Mouse (Mus musculus): ENCODE results near the gene Spock1.

Gene Spock1

DNA sequence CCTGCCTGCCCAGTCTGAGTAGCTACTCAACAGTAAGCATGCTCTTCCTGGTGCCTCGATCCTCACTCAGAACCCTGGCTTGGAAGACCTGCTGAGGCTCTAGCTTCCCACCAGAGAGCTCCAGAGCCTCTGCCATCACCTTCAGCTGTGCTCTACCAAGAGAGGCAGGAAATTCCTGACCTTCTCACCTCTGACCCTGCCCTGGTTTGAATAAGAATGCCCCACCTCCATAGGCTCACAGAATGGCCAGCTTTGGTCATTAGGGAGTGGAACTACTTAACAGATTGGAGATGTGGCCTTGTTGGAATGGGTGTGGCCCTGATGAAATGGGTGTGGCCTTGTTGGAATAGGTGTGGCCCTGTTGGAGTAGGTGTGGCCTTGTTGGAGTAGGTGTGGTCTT, 174.6 kb downstream of the Spock1 start:
- no peak for DNase-seq (ENCODE audit: low read depth, low spot score)

GRCm38 (mm10) chr13:57732251-57732650, 175.9 kb downstream of the Spock1 start:
- no peak for DNase-seq (ENCODE audit: low read depth, low spot score)

- DNase-seq (ENCODE audit: low read depth, low spot score) = no peak
Observed at GRCm38 (mm10) chr13:57727716-57728115, 180.4 kb downstream of the Spock1 start.

GRCm38 (mm10) chr13:57726654-57727053, 181.5 kb downstream of the Spock1 start:
- DNase-seq (ENCODE audit: low read depth, low spot score) = no peak

DNA sequence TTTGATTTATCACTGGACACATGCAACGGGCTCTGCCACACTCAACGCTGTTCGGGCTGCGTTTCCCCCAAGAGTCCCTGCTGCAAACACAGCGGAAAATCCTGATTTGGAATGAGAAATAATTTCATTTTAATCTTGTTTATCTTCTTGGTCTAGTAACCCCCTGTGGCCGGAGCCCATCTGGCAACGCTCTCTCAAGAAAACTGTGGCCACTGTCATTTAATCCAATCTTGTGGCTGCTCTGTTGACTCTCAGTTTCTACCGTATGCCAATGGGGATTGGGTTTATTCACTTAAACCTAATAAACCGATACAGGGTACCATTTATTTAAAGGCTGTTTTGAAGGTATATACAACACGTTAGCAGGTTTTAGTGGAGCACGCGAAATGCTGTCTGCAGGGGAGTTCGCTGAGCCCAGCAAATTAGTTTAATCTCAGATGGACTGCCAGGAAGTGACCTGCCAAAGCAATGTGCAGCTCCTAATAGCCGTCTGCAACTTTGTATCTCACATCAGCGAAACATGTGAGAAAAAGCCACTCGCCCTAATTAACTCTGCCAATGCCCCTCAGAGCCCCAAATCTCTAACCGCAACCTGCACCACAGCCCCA, 185.7 kb downstream of the Spock1 start:
- peak; percentile 26 for DNase-seq (ENCODE audit: low read depth, low spot score)

- peak; percentile 43 for DNase-seq (ENCODE audit: low read depth, low spot score)
Observed at GRCm38 (mm10) chr13:57721524-57722279, 186.4 kb downstream of the Spock1 start.

DNA sequence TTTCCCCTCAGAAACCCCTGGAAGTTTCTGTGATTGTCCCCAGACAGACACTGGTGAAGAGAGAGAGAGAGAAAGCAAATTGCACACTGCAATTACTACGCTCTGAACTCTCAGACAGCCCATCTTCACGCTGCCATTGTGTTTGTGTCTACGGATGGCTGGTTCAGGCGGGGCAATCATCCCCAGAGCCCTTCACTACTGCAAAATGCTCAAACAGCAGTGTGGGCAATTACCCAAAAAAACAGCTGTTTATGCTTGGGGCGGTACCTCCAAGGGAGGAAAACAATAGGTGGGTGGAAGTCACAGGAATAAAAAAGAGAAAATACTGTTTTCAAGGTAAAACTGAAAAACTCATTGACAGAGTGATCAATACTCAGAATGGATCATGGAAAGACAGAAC, 190.0 kb downstream of the Spock1 start:
- no peak for DNase-seq (ENCODE audit: low read depth, low spot score)

GRCm38 (mm10) chr13:57712910-57713309, 195.2 kb downstream of the Spock1 start:
- no peak for DNase-seq (ENCODE audit: low read depth, low spot score)

GRCm38 (mm10) chr13:57708425-57708824, 199.7 kb downstream of the Spock1 start:
- no peak for DNase-seq (ENCODE audit: low read depth, low spot score)

- DNase-seq (ENCODE audit: low read depth, low spot score) = no peak
Observed at GRCm38 (mm10) chr13:57702966-57703365, 205.2 kb downstream of the Spock1 start.

DNA sequence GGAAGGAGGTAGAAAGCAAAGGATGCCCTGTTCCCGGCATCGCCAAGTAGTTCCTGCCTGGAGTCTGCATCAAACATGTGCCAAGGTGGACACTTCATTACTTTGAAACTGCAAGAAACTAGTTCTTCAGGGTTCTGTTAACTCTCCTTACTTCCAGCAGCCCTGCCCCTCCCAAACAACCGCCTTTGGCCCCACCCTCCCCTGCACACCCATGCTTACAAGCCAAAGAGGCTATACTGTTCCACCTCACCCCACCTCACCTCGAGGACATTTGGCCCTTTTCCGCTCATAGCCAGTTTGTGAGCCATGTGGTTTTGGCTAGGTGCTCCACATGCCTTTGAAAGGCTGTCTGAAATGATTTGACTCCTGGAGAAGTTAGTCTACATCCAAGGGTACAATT, 211.4 kb downstream of the Spock1 start:
- no peak for DNase-seq (ENCODE audit: low read depth, low spot score)

- DNase-seq (ENCODE audit: low read depth, low spot score) = no peak
Observed at GRCm38 (mm10) chr13:57688926-57689325, 219.2 kb downstream of the Spock1 start.

DNA sequence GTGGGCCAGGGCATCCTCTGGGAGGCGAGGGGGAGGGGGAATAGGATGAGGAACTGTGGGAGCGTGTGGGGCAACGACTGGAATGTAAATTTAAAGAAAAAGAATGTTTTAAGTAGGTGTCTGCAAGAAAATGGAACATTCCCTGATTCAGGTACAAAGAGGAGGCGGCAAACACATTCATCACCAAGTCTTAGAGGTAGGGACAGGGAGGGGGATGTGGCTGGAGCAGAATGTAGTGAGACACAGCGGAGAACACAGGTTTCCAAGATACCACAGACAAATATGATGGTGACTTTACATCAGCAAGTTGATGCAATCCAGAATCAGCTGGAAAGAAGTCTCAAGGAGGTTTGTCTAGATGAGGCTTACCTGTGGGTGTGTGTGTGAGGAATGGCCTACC, 221.7 kb downstream of the Spock1 start:
- no peak for DNase-seq (ENCODE audit: low read depth, low spot score)

GRCm38 (mm10) chr13:57685201-57685600, 222.9 kb downstream of the Spock1 start:
- no peak for DNase-seq (ENCODE audit: low read depth, low spot score)

- DNase-seq (ENCODE audit: low read depth, low spot score) = no peak
Observed at GRCm38 (mm10) chr13:57679591-57679990, 228.5 kb downstream of the Spock1 start.

DNA sequence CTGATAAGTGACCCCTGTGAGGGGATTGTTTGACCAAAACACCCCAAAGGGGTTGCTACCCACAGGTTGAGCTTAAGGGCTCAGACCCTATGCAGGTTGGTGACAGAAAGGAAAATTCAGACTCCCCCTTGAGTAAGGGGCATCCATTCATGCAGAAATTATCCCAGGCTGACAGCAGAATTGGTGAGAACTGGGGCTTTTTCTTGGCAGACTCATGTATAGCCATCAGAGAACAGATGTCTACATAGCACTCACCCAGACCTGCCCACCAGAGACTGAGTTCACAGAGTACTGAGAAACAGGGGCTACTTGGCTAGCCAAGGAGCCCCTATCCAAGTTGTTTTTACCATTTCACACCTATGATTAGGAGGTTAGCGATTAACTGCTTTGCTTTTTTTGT, 231.3 kb downstream of the Spock1 start:
- DNase-seq (ENCODE audit: low read depth, low spot score) = no peak

DNA sequence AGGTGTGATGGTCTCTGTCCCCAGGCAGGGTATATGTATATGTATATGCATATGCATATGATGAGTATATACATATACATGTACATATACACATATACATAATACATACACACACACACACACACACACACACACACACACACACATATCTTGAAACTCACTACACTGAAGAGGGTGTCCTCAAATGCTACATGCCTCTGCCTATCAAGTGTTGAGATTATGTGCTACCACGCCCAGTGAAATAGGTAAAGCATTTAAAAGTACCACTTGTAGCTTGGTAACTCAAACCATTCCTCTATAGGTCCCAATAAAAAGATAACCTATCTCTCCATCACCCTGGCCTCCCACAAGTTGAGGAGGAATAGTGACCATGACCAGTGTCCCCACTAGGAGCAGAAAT, 234.7 kb downstream of the Spock1 start:
- no peak for DNase-seq (ENCODE audit: low read depth, low spot score)

DNA sequence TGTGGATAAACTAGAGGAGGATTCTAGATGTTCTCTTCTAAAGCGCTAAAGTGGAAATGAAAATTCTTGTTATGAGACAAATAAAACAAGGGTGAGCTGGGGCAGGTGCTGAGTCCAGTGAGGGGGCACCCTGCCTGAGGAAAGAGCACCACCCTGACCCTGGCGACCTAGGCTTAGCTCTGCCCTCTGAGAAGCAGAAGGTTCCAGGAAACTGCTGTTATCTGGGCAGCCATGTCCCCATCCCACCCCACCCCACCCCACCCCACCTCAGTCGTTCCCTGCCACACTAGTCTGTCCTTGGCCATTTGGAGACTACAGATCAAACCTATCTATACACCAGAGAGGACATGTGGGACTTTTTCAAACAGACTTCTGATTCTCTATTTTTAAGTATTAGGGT, 235.4 kb downstream of the Spock1 start:
- no peak for DNase-seq (ENCODE audit: low read depth, low spot score)

DNA sequence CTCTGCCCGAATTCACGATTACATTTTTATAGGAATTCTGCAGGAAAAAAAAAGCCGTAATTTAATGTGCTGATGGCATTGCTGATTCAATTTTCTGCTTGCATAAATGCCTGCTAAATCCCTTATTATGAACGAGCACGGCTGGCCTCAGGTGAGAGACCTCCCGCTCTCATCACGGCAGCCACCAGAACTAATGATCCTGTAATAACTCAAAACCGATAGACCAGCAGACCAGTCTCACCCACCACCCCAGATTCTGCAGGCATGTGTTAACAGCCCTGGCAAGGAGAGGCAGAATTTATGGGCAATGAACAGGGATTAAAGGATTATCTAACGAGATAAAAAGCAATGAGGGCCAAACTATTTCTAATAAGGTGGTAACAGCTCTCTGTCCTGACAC, 236.2 kb downstream of the Spock1 start:
- DNase-seq (ENCODE audit: low read depth, low spot score) = no peak

- no peak for DNase-seq (ENCODE audit: low read depth, low spot score)
Observed at GRCm38 (mm10) chr13:57671322-57671721, 236.8 kb downstream of the Spock1 start.

- no peak for DNase-seq (ENCODE audit: low read depth, low spot score)
Observed at GRCm38 (mm10) chr13:57667621-57668020, 240.5 kb downstream of the Spock1 start.

DNA sequence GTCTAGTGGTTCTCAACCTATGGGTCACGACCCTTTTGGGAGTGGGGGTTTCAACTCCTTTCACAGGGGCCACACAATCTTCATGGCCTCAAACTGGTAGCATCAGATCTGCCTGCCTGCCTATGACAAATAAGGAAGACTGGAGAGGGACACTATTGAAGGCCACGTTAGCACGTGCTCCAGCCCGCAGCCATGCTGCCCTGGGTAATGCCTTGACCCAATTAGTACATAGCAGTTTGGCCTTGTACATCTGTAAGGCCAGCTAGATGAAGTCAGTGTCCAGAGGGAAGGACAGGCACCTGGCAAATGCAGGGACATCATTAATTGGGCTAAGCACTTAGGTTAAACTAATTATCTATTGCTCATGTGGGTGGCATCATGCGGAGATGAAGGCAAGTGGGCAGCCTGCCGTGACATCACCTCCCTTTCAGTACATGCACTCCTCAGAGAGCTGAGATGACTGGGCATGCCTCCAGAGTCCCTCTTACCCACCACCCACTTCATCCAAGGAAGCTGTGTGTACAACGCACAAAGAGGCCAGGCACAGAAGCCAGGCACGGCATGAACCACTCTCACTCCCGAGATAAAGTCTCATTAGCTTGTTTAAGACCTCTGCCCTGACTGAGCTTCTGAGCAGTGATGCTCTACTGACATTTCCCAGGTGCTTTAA, 241.8 kb downstream of the Spock1 start:
- no peak for DNase-seq (ENCODE audit: low read depth, low spot score)

- no peak for DNase-seq (ENCODE audit: low read depth, low spot score)
Observed at GRCm38 (mm10) chr13:57662554-57662953, 245.6 kb downstream of the Spock1 start.

Measured in mesoderm, embryonic 11.5 days (tissue).